Comparison of ENCODE assay signal across 14 mouse cellular contexts in genomic region chr12:82286068-82286467, GRCm38 (mm10).
DNase-seq lines count a peak whose midpoint lies in the region; ATAC-seq and TF ChIP-seq lines count a peak whose summit lies in the region.
"Had no signal": no experiment of that assay in that cellular context is flagged by ENCODE, and none has a peak within 500 bp of the region (broad histone marks: within the 10 kb centered on the region; RNA-seq: fewer than 3 reads in every experiment).

No protein-coding gene starts in this region.

- no peak overlapping the region for H3K4me2 ChIP-seq in heart, embryonic 11.5 days
- no peak overlapping the region for H3K4me2 ChIP-seq in intestine, embryonic 14.5 days (ENCODE audit: low read length)
- H3K4me2 ChIP-seq in intestine, postnatal 0 days (replicated peaks; ENCODE audit: low read depth) = no peak overlapping the region
- H3K4me2 ChIP-seq: liver, embryonic 12.5 days had no signal

- H3K36me3 ChIP-seq in heart, embryonic 11.5 days (ENCODE audit: control insufficient read depth, insufficient read depth, low read length) = no peaks in the 10 kb centered on the region
- no peaks in the 10 kb centered on the region for H3K36me3 ChIP-seq in intestine, embryonic 14.5 days (ENCODE audit: control insufficient read depth, insufficient read depth, low read length)
- no peaks in the 10 kb centered on the region; the same call in 1 of the 2 replicates for H3K36me3 ChIP-seq in intestine, postnatal 0 days (ENCODE audit: control insufficient read depth, insufficient read depth)
- H3K36me3 ChIP-seq: liver, embryonic 12.5 days had no signal

- H3K4me1 ChIP-seq in heart, embryonic 11.5 days (ENCODE audit: control insufficient read depth, insufficient read depth, low read length) = peaks cover 12% of the 10 kb centered on the region
- H3K4me1 ChIP-seq in intestine, embryonic 14.5 days (replicated peaks; ENCODE audit: control insufficient read depth, insufficient read depth, low read length) = no peaks in the 10 kb centered on the region
- no peaks in the 10 kb centered on the region for H3K4me1 ChIP-seq in intestine, postnatal 0 days (replicated peaks; ENCODE audit: control insufficient read depth, insufficient read depth, low read length)
- H3K4me1 ChIP-seq: liver, embryonic 12.5 days had no signal

- no peaks in the 10 kb centered on the region for H3K9me3 ChIP-seq in heart, embryonic 11.5 days (replicated peaks; ENCODE audit: control insufficient read depth, low read length)
- no peaks in the 10 kb centered on the region for H3K9me3 ChIP-seq in intestine, embryonic 14.5 days (ENCODE audit: control insufficient read depth, low read length)
- H3K9me3 ChIP-seq in intestine, postnatal 0 days (ENCODE audit: control insufficient read depth) = no peaks in the 10 kb centered on the region
- H3K9me3 ChIP-seq: liver, embryonic 12.5 days had no signal

- WGBS in heart, embryonic 11.5 days (ENCODE audit: insufficient replicate concordance) = 30% methylated on average over 6 of the region's 6 CpGs
- 64% methylated on average over 6 of the region's 6 CpGs for WGBS in intestine, embryonic 14.5 days
- 65% methylated on average over 6 of the region's 6 CpGs for WGBS in intestine, postnatal 0 days

- TF ChIP-seq CTCF in intestine, postnatal 0 days (IDR thresholded peaks at IDR 0.05; ENCODE audit: low read depth) = no peak

- H3K4me3 ChIP-seq in heart, embryonic 11.5 days (ENCODE audit: low read depth, low read length) = no peak overlapping the region
- no peak overlapping the region for H3K4me3 ChIP-seq in intestine, embryonic 14.5 days (ENCODE audit: low read depth, low read length)
- no peak overlapping the region for H3K4me3 ChIP-seq in intestine, postnatal 0 days (ENCODE audit: low read depth, low read length)
- H3K4me3 ChIP-seq: liver, embryonic 12.5 days had no signal

- H3K9ac ChIP-seq in heart, embryonic 11.5 days (ENCODE audit: low read depth, low read length) = no peak overlapping the region
- H3K9ac ChIP-seq in intestine, embryonic 14.5 days (ENCODE audit: low read length) = no peak overlapping the region
- H3K9ac ChIP-seq in intestine, postnatal 0 days (ENCODE audit: low read depth, low read length) = no peak overlapping the region
- H3K9ac ChIP-seq: liver, embryonic 12.5 days had no signal

- peak overlapping the region; percentile 57 for H3K27ac ChIP-seq in heart, embryonic 11.5 days (ENCODE audit: low read depth, low read length)
- no peak overlapping the region for H3K27ac ChIP-seq in intestine, embryonic 14.5 days (ENCODE audit: low read depth)
- no peak overlapping the region for H3K27ac ChIP-seq in intestine, postnatal 0 days (ENCODE audit: low read depth, low read length)
- H3K27ac ChIP-seq: kidney, postnatal 0 days; liver, embryonic 12.5 days had no signal

- no peak for ATAC-seq in heart, embryonic 11.5 days (replicated peaks; ENCODE audit: insufficient number of reproducible peaks, low FRiP score, low TSS enrichment)
- 0 out of 2 replicates have a peak, but pooled peaks have one; percentile 36 for ATAC-seq in intestine, embryonic 14.5 days (replicated peaks; ENCODE audit: low FRiP score, low TSS enrichment, low read depth)
- no peak for ATAC-seq in intestine, postnatal 0 days
- ATAC-seq: CD4-positive, CD25-positive, alpha-beta regulatory T cell, adult 4 months; liver, embryonic 12.5 days; midbrain, embryonic 16.5 days had no signal

- no peaks in the 10 kb centered on the region for H3K27me3 ChIP-seq in heart, embryonic 11.5 days (ENCODE audit: control insufficient read depth, insufficient read depth, low read length)
- no peaks in the 10 kb centered on the region for H3K27me3 ChIP-seq in intestine, embryonic 14.5 days (replicated peaks; ENCODE audit: control insufficient read depth, insufficient read depth, low read length)
- no peaks in the 10 kb centered on the region for H3K27me3 ChIP-seq in intestine, postnatal 0 days (replicated peaks; ENCODE audit: control insufficient read depth, insufficient read depth, low read length)
- H3K27me3 ChIP-seq: liver, embryonic 12.5 days had no signal

- no peak for DNase-seq in heart, adult 9 months (ENCODE audit: low spot score in 2 of 2)
- no peak for DNase-seq in intestine, embryonic 14.5 days (ENCODE audit: low spot score)
- DNase-seq in thymus, postnatal 0 days (ENCODE audit: low spot score) = peak; percentile 32
- no peak for DNase-seq in thymus, postnatal 4 days
- no peak for DNase-seq in adrenal gland, adult (ENCODE audit: inconsistent age in 2 of 2, low spot score in 1 of 2)
- DNase-seq: cerebellum, adult 9-11 months; lung, postnatal 14 days; right cerebral cortex, postnatal 4 days had no signal
